Mouse (Mus musculus) CH12.LX (cell line): ENCODE measurements around the gene Foxm1. TPM values are rescaled to one million over a fixed set of nuclear protein-coding genes. Genes with fewer than 3 reads are reported as not detected.
A peak's percentile ranks its signal among the peaks of the same experiment; 100 is the strongest.

Source experiments
- DNase-seq: peaks from one replicate; pipeline ENCODE4 v3.0.0-alpha.2; 2013; ENCODE audit errors: extremely low read depth
- H3K27ac ChIP-seq: 2 replicates; pipeline ENCODE4 v1.5.1; 2012; ENCODE audit warnings: low read depth, mild to moderate bottlenecking, control low read depth, moderate library complexity; ENCODE audit not compliant: insufficient read depth
- H3K27me3 ChIP-seq: replicated peaks from 2 replicates; pipeline ENCODE3; 2012; ENCODE audit warnings: inconsistent platforms
- H3K36me3 ChIP-seq, 2 experiments: replicated peaks in 1 of 2; 2 replicates each; pipeline versions ENCODE3 to v1.6.1; 2012; ENCODE audit warnings: inconsistent platforms in 1 of 2, low read length in 1 of 2, mild to moderate bottlenecking in 1 of 2, mixed read lengths in 1 of 2, moderate library complexity in 1 of 2; ENCODE audit not compliant: control insufficient read depth in 1 of 2, insufficient read depth in 1 of 2
- H3K4me1 ChIP-seq, 2 experiments: 2 replicates each; pipeline ENCODE4 v1.6.1; 2012; ENCODE audit warnings: inconsistent platforms in 1 of 2, moderate library complexity in 1 of 2; ENCODE audit not compliant: insufficient read depth in 2 of 2, control insufficient read depth in 1 of 2
- H3K4me2 ChIP-seq: 2 replicates; pipeline ENCODE4 v1.6.1; 2012; ENCODE audit warnings: low read depth, mild to moderate bottlenecking, control low read depth; ENCODE audit not compliant: poor library complexity, insufficient read depth, severe bottlenecking
- H3K4me3 ChIP-seq, 3 experiments: fragments of 150-350 bp in 1 of 3; sonication (generic) in 1 of 3; replicated peaks in 1 of 3; 2 replicates each; pipeline versions ENCODE3 to v1.5.1; 2011 to 2012; ENCODE audit warnings: low read depth in 2 of 3, low read length in 2 of 3, mild to moderate bottlenecking in 2 of 3, moderate library complexity in 2 of 3, control low read depth in 1 of 3, improper control_type of control experiment in 1 of 3, inconsistent platforms in 1 of 3, mixed read lengths in 1 of 3; ENCODE audit not compliant: poor library complexity in 1 of 3
- H3K79me2 ChIP-seq: replicated peaks from 2 replicates; pipeline ENCODE4 v1.6.1; 2012; ENCODE audit warnings: mild to moderate bottlenecking, moderate library complexity; ENCODE audit not compliant: control insufficient read depth, poor library complexity, insufficient read depth, severe bottlenecking; ENCODE audit errors: extremely low read depth
- H3K9ac ChIP-seq: 2 replicates; pipeline ENCODE4 v1.6.1; 2012; ENCODE audit warnings: low read depth, mild to moderate bottlenecking, control low read depth, moderate library complexity; ENCODE audit not compliant: insufficient read depth
- H3K9me3 ChIP-seq: replicated peaks from 2 replicates; pipeline ENCODE3; 2012; ENCODE audit warnings: low read length, inconsistent platforms, mixed read lengths
- CHD2 ChIP-seq: IDR thresholded peaks from 2 replicates; pipeline ENCODE4 v1.6.1; 2011; ENCODE audit warnings: low read length, improper control_type of control experiment
- CTCF ChIP-seq, 2 experiments: IDR thresholded peaks in 1 of 2; conservative IDR thresholded peaks in 1 of 2; 2 replicates each; pipeline ENCODE4 v1.5.1; 2011 to 2012; ENCODE audit warnings: low read depth in 2 of 2, low read length in 2 of 2, improper control_type of control experiment in 1 of 2, inconsistent platforms in 1 of 2, mild to moderate bottlenecking in 1 of 2, moderate library complexity in 1 of 2
- EP300 ChIP-seq: IDR thresholded peaks from 2 replicates; pipeline ENCODE4 v1.6.1; 2011; ENCODE audit warnings: low read length, improper control_type of control experiment
- GABPA ChIP-seq: IDR thresholded peaks from 2 replicates; pipeline ENCODE4 v1.6.1; 2012; ENCODE audit warnings: low read depth, low read length, improper control_type of control experiment, inconsistent platforms; ENCODE audit not compliant: insufficient replicate concordance
- HCFC1 ChIP-seq: IDR thresholded peaks from 2 replicates; pipeline ENCODE4 v1.6.1; 2012; ENCODE audit warnings: low read depth, mild to moderate bottlenecking, inconsistent platforms, low read length, improper control_type of control experiment
- IRF4 ChIP-seq: IDR thresholded peaks from 2 replicates; pipeline ENCODE4 v1.6.1; 2014; ENCODE audit warnings: low read depth, mild to moderate bottlenecking, inconsistent platforms, low read length, improper control_type of control experiment
- JUN ChIP-seq: IDR thresholded peaks from 2 replicates; pipeline ENCODE4 v1.6.1; 2011; ENCODE audit warnings: low read depth, mild to moderate bottlenecking, low read length, improper control_type of control experiment, moderate library complexity; ENCODE audit not compliant: insufficient read depth
- JUND ChIP-seq: conservative IDR thresholded peaks from 2 replicates; pipeline ENCODE4 v1.6.1; 2011; ENCODE audit warnings: low read depth, low read length, improper control_type of control experiment
- MAX ChIP-seq: IDR thresholded peaks from 2 replicates; pipeline ENCODE4 v1.6.1; 2011; ENCODE audit warnings: low read length, improper control_type of control experiment
- MAZ ChIP-seq: IDR thresholded peaks from 2 replicates; pipeline ENCODE4 v1.6.1; 2012; ENCODE audit warnings: low read depth, mild to moderate bottlenecking, inconsistent platforms, low read length, improper control_type of control experiment, moderate library complexity
- MXI1 ChIP-seq: IDR thresholded peaks from 2 replicates; pipeline ENCODE4 v1.6.1; 2011; ENCODE audit warnings: mild to moderate bottlenecking, low read depth, low read length, improper control_type of control experiment
- MYC ChIP-seq: IDR thresholded peaks from 2 replicates; pipeline ENCODE4 v1.6.1; 2011; ENCODE audit warnings: low read depth, mild to moderate bottlenecking, improper control_type of control experiment, low read length
- NRF1 ChIP-seq: IDR thresholded peaks from 2 replicates; pipeline ENCODE4 v1.6.1; 2014; ENCODE audit warnings: low read depth, mild to moderate bottlenecking, inconsistent platforms, low read length, improper control_type of control experiment, moderate library complexity
- POLR2A ChIP-seq: IDR thresholded peaks from 2 replicates; pipeline ENCODE4 v1.6.1; 2011; ENCODE audit warnings: low read depth, mild to moderate bottlenecking, improper control_type of control experiment, low read length
- POLR2AphosphoS2 ChIP-seq: IDR thresholded peaks from 2 replicates; pipeline ENCODE4 v1.6.1; 2011; ENCODE audit warnings: low read depth, low read length, improper control_type of control experiment
- RAD21 ChIP-seq: IDR thresholded peaks from 2 replicates; pipeline ENCODE4 v1.6.1; 2011; ENCODE audit warnings: low read depth, mild to moderate bottlenecking, low read length, improper control_type of control experiment, moderate library complexity
- RCOR1 ChIP-seq: conservative IDR thresholded peaks from 2 replicates; pipeline ENCODE4 v1.6.1; 2012; ENCODE audit warnings: low read depth, mild to moderate bottlenecking, inconsistent platforms, low read length, improper control_type of control experiment
- SIN3A ChIP-seq: IDR thresholded peaks from 2 replicates; pipeline ENCODE4 v1.6.1; 2012; ENCODE audit warnings: low read length, improper control_type of control experiment, inconsistent platforms
- SMC3 ChIP-seq: IDR thresholded peaks from 2 replicates; pipeline ENCODE4 v1.6.1; 2011; ENCODE audit warnings: low read depth, low read length, improper control_type of control experiment
- TBP ChIP-seq: conservative IDR thresholded peaks from 2 replicates; pipeline ENCODE4 v1.6.1; 2011; ENCODE audit warnings: low read depth, low read length, improper control_type of control experiment
- USF2 ChIP-seq: conservative IDR thresholded peaks from 2 replicates; pipeline ENCODE4 v1.6.1; 2011; ENCODE audit warnings: low read depth, low read length, improper control_type of control experiment
- ZC3H11A ChIP-seq: IDR thresholded peaks from 2 replicates; pipeline ENCODE4 v1.6.1; 2012; ENCODE audit warnings: low read depth, mild to moderate bottlenecking, inconsistent platforms, low read length, improper control_type of control experiment
- ZMIZ1 ChIP-seq: IDR thresholded peaks from 2 replicates; pipeline ENCODE4 v1.6.1; 2012; ENCODE audit warnings: low read depth, mild to moderate bottlenecking, inconsistent platforms, low read length, improper control_type of control experiment
- dilution Hi-C: fragments of 300-500 bp; cut with MboI; formaldehyde crosslinking; loops from 2 replicates; pipeline ENCODE4 v1.14.3; 2020; ENCODE audit warnings: low sequenced_read_pairs; ENCODE audit not compliant: extremely low pct_unique_long_range_greater_than_20kb, extremely low pct_ligation_motif_present
- in situ Hi-C: fragments of 300-500 bp; cut with MboI; formaldehyde crosslinking; loops from 3 replicates; pipeline ENCODE4 v1.14.3; 2019; ENCODE audit warnings: low sequenced_read_pairs, low pct_ligation_motif_present, low pct_unique_long_range_greater_than_20kb, mixed read lengths
- polyA plus RNA-seq: library from polyadenylated mRNA; unstranded; fragments of >175 nt; gene quantifications from 2 replicates; pipeline ENCODE4 v1.2.1, GENCODE M21; 2012; ENCODE audit warnings: low read depth; ENCODE audit not compliant: insufficient read length
- total RNA-seq, 2 experiments: library from RNA; depleted of rRNA; stranded (reverse); fragments of 300-350 nt in 1 of 2; fragments of >200 nt in 1 of 2; gene quantifications; 2 replicates each; pipeline ENCODE4 v1.2.3; 2012 to 2014

Foxm1 gene
- total and polyA plus RNA-seq, 3 experiments = 6.0 to 41.0 (median 16.8) TPM

- Histone ChIP-seq H3K27me3 (no peaks in the 10 kb centered on the region), H3K36me3 (peaks cover 0 to 22% of the 10 kb centered on the region in 2 experiments), H3K4me3 (no peak overlapping the region), H3K9ac (no peak overlapping the region), H3K4me2 (no peak overlapping the region), H3K27ac (no peak overlapping the region), H3K79me2 (no peaks in the 10 kb centered on the region), H3K9me3 (no peaks in the 10 kb centered on the region), H3K4me1 (peaks cover 0 to 7% of the 10 kb centered on the region in 2 experiments; a peak in 2 of 4 replicates)
- TF ChIP-seq SIN3A (no peak), TBP (no peak), POLR2A (no peak), MYC (no peak), USF2 (no peak), GABPA (no peak), JUND (no peak), JUN (no peak)
- no peak for DNase-seq
- dilution Hi-C loops (no loop called here), in situ Hi-C loops (no loop called here)
Measured at GRCm38 (mm10) chr6:128341956-128342723, 20.6 kb upstream of the Foxm1 start.

- H3K4me1 ChIP-seq = peaks cover 0 to 8% of the 10 kb centered on the region in 2 experiments; a peak in 2 of 4 replicates
Measured at GRCm38 (mm10) chr6:128345623-128346022, 17.1 kb upstream of the Foxm1 start.

More at GRCm38 (mm10) chr6:128345623-128346022, 17.1 kb upstream of the Foxm1 start:
- in situ Hi-C loops = no loop called here
- no peaks in the 10 kb centered on the region for H3K79me2 ChIP-seq
- H3K4me2 ChIP-seq = no peak overlapping the region
- no peak overlapping the region for H3K4me3 ChIP-seq
- dilution Hi-C loops = no loop called here
- TF ChIP-seq RCOR1 (no peak), MAZ (no peak), IRF4 (peak; percentile 27; the same call in 1 of the 2 replicates), NRF1 (no peak), SMC3 (no peak), MAX (no peak), CTCF (conservative IDR thresholded peaks at IDR 0.05 in 1 of 2, IDR thresholded peaks at IDR 0.05 in 1 of 2; ENCODE audit: low read depth in 2 of 2, low read length in 2 of 2) (no peak), POLR2AphosphoS2 (no peak), HCFC1 (no peak), CHD2 (no peak), POLR2A (no peak), RAD21 (no peak), EP300 (0 out of 2 replicates have a peak, but pooled peaks have one; percentile 25), MXI1 (no peak), GABPA (no peak), ZC3H11A (no peak), ZMIZ1 (no peak)
- H3K9ac ChIP-seq = no peak overlapping the region
- no peaks in the 10 kb centered on the region for H3K27me3 ChIP-seq
- no peak overlapping the region for H3K27ac ChIP-seq
- no peaks in the 10 kb centered on the region for H3K9me3 ChIP-seq
- no peak for DNase-seq
- peaks cover 0 to 30% of the 10 kb centered on the region in 2 experiments for H3K36me3 ChIP-seq
